Mouse (Mus musculus) granulocyte monocyte progenitor cell, adult 5-6 weeks (primary cell): ENCODE measurements around the gene Gm20716. TPM values are rescaled to one million over a fixed set of nuclear protein-coding genes. Genes with fewer than 3 reads are reported as not detected.
"Not testable (repeated sequence)": the region's sequence is repeated elsewhere in the genome, so short reads cannot be mapped to it uniquely, and the experiment has no call there.

Source experiments
- ATAC-seq: replicated peaks from 2 replicates; pipeline ENCODE4 v1.8.0; 2016; ENCODE audit warnings: mild to moderate bottlenecking, moderate TSS enrichment, inconsistent platforms; ENCODE audit not compliant: poor library complexity, severe bottlenecking
- total RNA-seq, 2 experiments: library from RNA; stranded (forward) in 1 of 2; stranded (reverse) in 1 of 2; fragments of 200-712, 200-1000 nt in 1 of 2; fragments of >200 nt in 1 of 2; fragmentation: Nextera tagmentation in 1 of 2; gene quantifications; 2 replicates each; pipeline ENCODE4 v1.2.3; 2014 to 2017

The Gm20716 gene
- total RNA-seq, 2 experiments from 2014 or later = 36.9 to 38.6 TPM

- no peak for ATAC-seq
Measured at GRCm38 (mm10) chr2:168168892-168169799, 61.0 kb downstream of the Gm20716 start.

GRCm38 (mm10) chr2:168167781-168168180 is 62.4 kb downstream of the Gm20716 start:
- no peak for ATAC-seq

- no peak for ATAC-seq
Measured at GRCm38 (mm10) chr2:168166750-168167460, 63.3 kb downstream of the Gm20716 start.

- no peak for ATAC-seq
Measured at GRCm38 (mm10) chr2:168161978-168162377, 68.2 kb downstream of the Gm20716 start.

GRCm38 (mm10) chr2:168161514-168161971 is 68.6 kb downstream of the Gm20716 start:
- no peak for ATAC-seq

GRCm38 (mm10) chr2:168160370-168160930 is 69.7 kb downstream of the Gm20716 start:
- no peak for ATAC-seq

- ATAC-seq = peak; percentile 26
Measured at GRCm38 (mm10) chr2:168158911-168159711, 71.1 kb downstream of the Gm20716 start.

GRCm38 (mm10) chr2:168157974-168158373 is 72.2 kb downstream of the Gm20716 start:
- not testable (repeated sequence) for ATAC-seq

- ATAC-seq = no peak
Measured at GRCm38 (mm10) chr2:168156361-168156760, 73.8 kb downstream of the Gm20716 start.

- ATAC-seq = no peak
Measured at GRCm38 (mm10) chr2:168155666-168156065, 74.5 kb downstream of the Gm20716 start.

GRCm38 (mm10) chr2:168154090-168154881 is 75.9 kb downstream of the Gm20716 start:
- peak; percentile 96 for ATAC-seq

- peak; percentile 52; the same call in 1 of the 2 replicates for ATAC-seq
Measured at GRCm38 (mm10) chr2:168149241-168149640, 80.9 kb downstream of the Gm20716 start.

GRCm38 (mm10) chr2:168147722-168148432 is 82.3 kb downstream of the Gm20716 start:
- ATAC-seq = no peak

- no peak for ATAC-seq
Measured at GRCm38 (mm10) chr2:168145437-168145836, 84.7 kb downstream of the Gm20716 start.

GRCm38 (mm10) chr2:168143794-168144193 is 86.4 kb downstream of the Gm20716 start:
- ATAC-seq = no peak

- ATAC-seq = no peak
Measured at GRCm38 (mm10) chr2:168137161-168137560, 93.0 kb downstream of the Gm20716 start.
